Mouse (Mus musculus) cortical plate, adult 2 months (tissue): ENCODE measurements around the gene Tprgl.
A peak's percentile ranks its signal among the peaks of the same experiment; 100 is the strongest.

ENCODE experiments used
- CTCF ChIP-seq: fragments of 200-500 bp; IDR thresholded peaks from 2 replicates; pipeline ENCODE4 v1.5.1; 2011; ENCODE audit warnings: mild to moderate bottlenecking, control low read depth, low read length; ENCODE audit not compliant: insufficient read depth; ENCODE audit errors: extremely low read depth
- POLR2A ChIP-seq: fragments of 200-500 bp; IDR thresholded peaks from 2 replicates; pipeline ENCODE4 v1.6.1; 2011; ENCODE audit warnings: mild to moderate bottlenecking, low read length, control low read depth; ENCODE audit not compliant: insufficient read depth; ENCODE audit errors: extremely low read depth

GRCm38 (mm10) chr4:154109216-154109849 is 51.1 kb downstream of the Tprgl start:
- TF ChIP-seq POLR2A = peak; percentile 40; the same call in 1 of the 2 replicates
- TF ChIP-seq CTCF = no peak
